ENCODE assay signal across 33 mouse cellular contexts in genomic region chr14:50707073-50707472, GRCm38 (mm10). TPM values are rescaled to one million over a fixed set of nuclear protein-coding genes. Genes with fewer than 3 reads are reported as not detected.
"Had no signal": no experiment of that assay in that cellular context is flagged by ENCODE, and none has a peak within 500 bp of the region (broad histone marks: within the 10 kb centered on the region; RNA-seq: fewer than 3 reads in every experiment).

Olfr748 (plus strand) TSS chr14:50707373.

- H3K4me2 ChIP-seq: embryonic facial prominence, embryonic 12.5 days; embryonic facial prominence, embryonic 13.5 days; embryonic facial prominence, embryonic 15.5 days; forebrain, embryonic 12.5 days; forebrain, embryonic 13.5 days; forebrain, embryonic 15.5 days had no signal

- ATAC-seq: forebrain, embryonic 13.5 days; forebrain, embryonic 14.5 days; forebrain, embryonic 15.5 days; forebrain, embryonic 16.5 days; forebrain, postnatal 0 days had no signal

- H3K27me3 ChIP-seq: embryonic facial prominence, embryonic 12.5 days; embryonic facial prominence, embryonic 13.5 days; embryonic facial prominence, embryonic 15.5 days; forebrain, embryonic 12.5 days; forebrain, embryonic 13.5 days; forebrain, embryonic 15.5 days had no signal

- H3K9ac ChIP-seq: embryonic facial prominence, embryonic 12.5 days; embryonic facial prominence, embryonic 13.5 days; embryonic facial prominence, embryonic 15.5 days; forebrain, embryonic 12.5 days; forebrain, embryonic 13.5 days; forebrain, embryonic 15.5 days; forebrain, postnatal 0 days had no signal

- H3K4me3 ChIP-seq: embryonic facial prominence, embryonic 10.5 days; embryonic facial prominence, embryonic 12.5 days; embryonic facial prominence, embryonic 13.5 days; embryonic facial prominence, embryonic 15.5 days; erythroblast, embryonic 14.5 days; forebrain, embryonic 10.5 days; forebrain, embryonic 12.5 days; forebrain, embryonic 13.5 days; forebrain, embryonic 15.5 days; gastrocnemius, adult 2 months; heart, adult 2 months had no signal

- H3K36me3 ChIP-seq: embryonic facial prominence, embryonic 10.5 days; embryonic facial prominence, embryonic 12.5 days; embryonic facial prominence, embryonic 13.5 days; embryonic facial prominence, embryonic 15.5 days; forebrain, embryonic 10.5 days; forebrain, embryonic 12.5 days; forebrain, embryonic 15.5 days had no signal

- DNase-seq: cerebellum, adult 8-10 months; cerebellum, adult 9-10 months; cerebellum, adult 9-11 months; cerebellum, postnatal 10 days; cerebellum, postnatal 14 days; cerebellum, postnatal 25 days; cerebellum, postnatal 36 days; embryo, embryonic 11 days; forebrain, postnatal 0 days; gastrocnemius, adult 2 months; gastrocnemius, postnatal 10 days; gastrocnemius, postnatal 14 days; gastrocnemius, postnatal 25 days; gastrocnemius, postnatal 36 days; heart, adult 11 months; heart, adult 18-20 months; heart, adult 2 months had no signal

- H3K27ac ChIP-seq: embryonic facial prominence, embryonic 10.5 days; embryonic facial prominence, embryonic 12.5 days; embryonic facial prominence, embryonic 13.5 days; embryonic facial prominence, embryonic 15.5 days; forebrain, embryonic 10.5 days; forebrain, embryonic 12.5 days; forebrain, embryonic 13.5 days; forebrain, embryonic 15.5 days; gastrocnemius, adult 2 months; heart, adult 2 months had no signal

- H3K9me3 ChIP-seq: embryonic facial prominence, embryonic 10.5 days; embryonic facial prominence, embryonic 12.5 days; embryonic facial prominence, embryonic 13.5 days; embryonic facial prominence, embryonic 15.5 days; forebrain, embryonic 10.5 days; forebrain, embryonic 12.5 days; forebrain, embryonic 13.5 days; forebrain, embryonic 15.5 days had no signal

- H3K4me1 ChIP-seq: embryonic facial prominence, embryonic 10.5 days; embryonic facial prominence, embryonic 12.5 days; embryonic facial prominence, embryonic 13.5 days; embryonic facial prominence, embryonic 15.5 days; forebrain, embryonic 10.5 days; forebrain, embryonic 12.5 days; forebrain, embryonic 13.5 days; forebrain, embryonic 15.5 days had no signal

RNA-seq across cellular contexts. Expression of gene Olfr748, which starts in this region (rescaled TPM):
- polyA plus RNA-seq: cortical plate, adult 2 months; embryonic facial prominence, embryonic 10.5 days; embryonic facial prominence, embryonic 11.5 days; embryonic facial prominence, embryonic 12.5 days; embryonic facial prominence, embryonic 13.5 days; erythroblast, embryonic 14.5 days; forebrain, embryonic 10.5 days; forebrain, embryonic 11.5 days; forebrain, embryonic 12.5 days; forebrain, embryonic 13.5 days; forebrain, embryonic 14.5 days; forebrain, embryonic 15.5 days; forebrain, embryonic 16.5 days; forebrain, postnatal 0 days; frontal cortex, adult 2 months; gonadal fat pad, adult 2 months; heart, adult 2 months had no signal
